Mouse (Mus musculus) erythroblast, embryonic 14.5 days (primary cell): Measurements from ENCODE around the gene Cyct.

Experiments
- GATA1 ChIP-seq: IDR thresholded peaks from 2 replicates; pipeline ENCODE4 v1.6.1; 2012; ENCODE audit warnings: low read length, inconsistent platforms, mixed read lengths
- TAL1 ChIP-seq: IDR thresholded peaks from 3 replicates; pipeline ENCODE4 v1.6.1; 2012; ENCODE audit warnings: low read length, inconsistent platforms, mixed read lengths

- TF ChIP-seq GATA1 (no peak), TAL1 (no peak)
Measured at GRCm38 (mm10) chr2:76405596-76406150, 45.4 kb upstream of the Cyct start.
